Mouse (Mus musculus) myocyte (in vitro differentiated cells): ENCODE measurements at regions not wholly inside any gene's neighbourhood (a gene's known extent, or its start where the extent isn't known, plus 50 kb on each side); places are given as distances from the start of the nearest gene placed in this dataset.

ENCODE experiments used
- H3K27me3 ChIP-seq: one replicate; pipeline ENCODE4 v1.6.1; 2011; ENCODE audit not compliant: control insufficient read depth, insufficient read depth, insufficient read length
- H3K36me3 ChIP-seq: one replicate; pipeline ENCODE4 v1.6.1; 2011; ENCODE audit not compliant: control insufficient read depth, insufficient read depth
- H3K4me2 ChIP-seq: one replicate; pipeline ENCODE4 v1.6.1; 2011; ENCODE audit warnings: low read depth, control low read depth
- H3K4me3 ChIP-seq: one replicate; pipeline ENCODE4 v1.5.1; 2011; ENCODE audit warnings: mild to moderate bottlenecking, control low read depth, moderate library complexity
- H3K79me2 ChIP-seq: one replicate; pipeline ENCODE4 v1.6.1; 2011; ENCODE audit not compliant: control insufficient read depth, insufficient read depth
- H3ac ChIP-seq: one replicate; pipeline ENCODE4 v1.6.1; 2011; ENCODE audit not compliant: control insufficient read depth, insufficient read length
- CEBPB ChIP-seq: IDR thresholded peaks from 2 replicates; pipeline ENCODE4 v1.6.1; 2011; ENCODE audit warnings: mild to moderate bottlenecking, moderate library complexity; ENCODE audit not compliant: poor library complexity, insufficient read depth, severe bottlenecking
- E2F4 ChIP-seq: IDR thresholded peaks from one replicate; pipeline ENCODE4 v1.6.1; 2011; ENCODE audit warnings: mild to moderate bottlenecking, control low read depth, moderate library complexity; ENCODE audit not compliant: insufficient read depth
- MAX ChIP-seq: IDR thresholded peaks from one replicate; pipeline ENCODE4 v1.6.1; 2011; ENCODE audit warnings: low read depth, mild to moderate bottlenecking, control low read depth
- MYOD1 ChIP-seq, 3 experiments: IDR thresholded peaks; one replicate each; pipeline ENCODE4 v1.6.1; 2011; ENCODE audit warnings: control low read depth in 2 of 3, low read depth in 2 of 3, mild to moderate bottlenecking in 2 of 3, moderate library complexity in 1 of 3; ENCODE audit not compliant: insufficient read length in 2 of 3, control insufficient read depth in 1 of 3
- MYOG ChIP-seq, 3 experiments: IDR thresholded peaks; one replicate each; pipeline ENCODE4 v1.6.1; 2011; ENCODE audit warnings: control low read depth in 2 of 3, low read depth in 2 of 3, mild to moderate bottlenecking in 2 of 3; ENCODE audit not compliant: insufficient read length in 2 of 3, control insufficient read depth in 1 of 3, insufficient read depth in 1 of 3
- POLR2A ChIP-seq: IDR thresholded peaks from one replicate; pipeline ENCODE4 v1.6.1; 2011; ENCODE audit warnings: low read depth, mild to moderate bottlenecking, control low read depth, moderate library complexity; ENCODE audit not compliant: insufficient read length
- POLR2AphosphoS2 ChIP-seq: IDR thresholded peaks from one replicate; pipeline ENCODE4 v1.6.1; 2011; ENCODE audit warnings: low read depth, control low read depth; ENCODE audit not compliant: insufficient read length
- REST ChIP-seq: IDR thresholded peaks from one replicate; pipeline ENCODE4 v1.6.1; 2011; ENCODE audit warnings: mild to moderate bottlenecking, control low read depth, moderate library complexity; ENCODE audit not compliant: insufficient read depth, insufficient read length
- SRF ChIP-seq: IDR thresholded peaks from one replicate; pipeline ENCODE4 v1.6.1; 2011; ENCODE audit warnings: low read depth; ENCODE audit not compliant: control insufficient read depth, insufficient read length
- TCF12 ChIP-seq: IDR thresholded peaks from one replicate; pipeline ENCODE4 v1.6.1; 2011; ENCODE audit warnings: mild to moderate bottlenecking, control low read depth; ENCODE audit not compliant: poor library complexity, insufficient read depth, severe bottlenecking
- TCF3 ChIP-seq: IDR thresholded peaks from one replicate; pipeline ENCODE4 v1.6.1; 2011; ENCODE audit warnings: low read depth, control low read depth; ENCODE audit not compliant: insufficient read length
- USF1 ChIP-seq: IDR thresholded peaks from one replicate; pipeline ENCODE4 v1.6.1; 2011; ENCODE audit warnings: low read depth, mild to moderate bottlenecking, control low read depth, moderate library complexity

DNA sequence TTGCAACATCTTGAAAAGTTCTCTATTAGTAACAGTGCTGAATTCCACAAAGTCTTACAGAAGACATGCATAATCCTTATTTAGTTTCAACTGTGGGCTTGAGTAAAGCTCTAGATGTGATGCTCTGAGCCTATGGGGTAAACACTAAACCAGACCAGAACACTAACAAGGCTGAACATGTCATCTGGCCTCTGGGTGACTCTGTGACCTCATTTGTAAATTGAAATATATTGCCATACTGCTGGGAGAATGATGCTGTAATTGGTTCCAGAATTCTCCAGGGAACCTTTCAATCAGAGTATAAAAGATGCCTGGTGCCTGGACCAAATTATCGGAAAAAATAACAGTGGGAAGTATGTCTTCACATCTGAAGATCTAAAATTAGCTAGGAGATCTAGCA lies 309.9 kb upstream of the Megf9 start:
- H3K4me2 ChIP-seq, result no peak overlapping the region
- no peaks in the 10 kb centered on the region for H3K79me2 ChIP-seq
- no peak overlapping the region for H3ac ChIP-seq
- H3K36me3 ChIP-seq, result no peaks in the 10 kb centered on the region
- no peak for TF ChIP-seq REST
- no peak for TF ChIP-seq MYOG (IDR thresholded peaks at IDR 0.05; ENCODE audit: control insufficient read depth in 1 of 3, insufficient read depth in 1 of 3, insufficient read length in 2 of 3, low read depth in 2 of 3)
- no peak for TF ChIP-seq POLR2A
- H3K4me3 ChIP-seq, result no peak overlapping the region
- H3K27me3 ChIP-seq, result no peaks in the 10 kb centered on the region

DNA sequence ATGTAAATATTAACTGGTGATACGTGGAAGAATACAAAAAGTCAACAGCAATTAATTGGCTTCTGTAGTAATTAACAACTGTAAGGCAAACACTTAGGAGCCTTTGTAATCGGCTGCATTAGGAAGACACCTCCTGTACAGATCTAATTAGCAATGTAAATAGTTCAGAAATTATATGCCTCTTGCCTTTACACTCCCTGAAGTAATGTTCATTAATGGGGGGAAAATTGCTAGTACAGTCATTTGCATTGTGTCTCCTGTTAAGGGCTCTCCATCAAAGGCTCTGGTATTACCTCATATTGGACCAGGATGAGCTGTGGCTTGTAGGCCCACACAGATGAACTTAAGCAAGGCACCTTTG lies 276.1 kb upstream of the Megf9 start:
- no peaks in the 10 kb centered on the region for H3K79me2 ChIP-seq
- no peaks in the 10 kb centered on the region for H3K27me3 ChIP-seq
- no peak for TF ChIP-seq POLR2AphosphoS2
- TF ChIP-seq REST, result no peak
- TF ChIP-seq CEBPB, result no peak
- no peak for TF ChIP-seq MYOG (IDR thresholded peaks at IDR 0.05; ENCODE audit: control insufficient read depth in 1 of 3, insufficient read depth in 1 of 3, insufficient read length in 2 of 3, low read depth in 2 of 3)
- no peak for TF ChIP-seq POLR2A
- no peak for TF ChIP-seq TCF12
- no peak for TF ChIP-seq SRF
- no peak for TF ChIP-seq TCF3
- TF ChIP-seq MAX, result no peak
- TF ChIP-seq USF1, result no peak
- no peak for TF ChIP-seq E2F4
- TF ChIP-seq MYOD1 (IDR thresholded peaks at IDR 0.05; ENCODE audit: control insufficient read depth in 1 of 3, insufficient read length in 2 of 3, low read depth in 2 of 3), result no peak
- H3K4me3 ChIP-seq, result no peak overlapping the region
- H3K36me3 ChIP-seq, result no peaks in the 10 kb centered on the region
- H3ac ChIP-seq, result no peak overlapping the region
- H3K4me2 ChIP-seq, result no peak overlapping the region

DNA sequence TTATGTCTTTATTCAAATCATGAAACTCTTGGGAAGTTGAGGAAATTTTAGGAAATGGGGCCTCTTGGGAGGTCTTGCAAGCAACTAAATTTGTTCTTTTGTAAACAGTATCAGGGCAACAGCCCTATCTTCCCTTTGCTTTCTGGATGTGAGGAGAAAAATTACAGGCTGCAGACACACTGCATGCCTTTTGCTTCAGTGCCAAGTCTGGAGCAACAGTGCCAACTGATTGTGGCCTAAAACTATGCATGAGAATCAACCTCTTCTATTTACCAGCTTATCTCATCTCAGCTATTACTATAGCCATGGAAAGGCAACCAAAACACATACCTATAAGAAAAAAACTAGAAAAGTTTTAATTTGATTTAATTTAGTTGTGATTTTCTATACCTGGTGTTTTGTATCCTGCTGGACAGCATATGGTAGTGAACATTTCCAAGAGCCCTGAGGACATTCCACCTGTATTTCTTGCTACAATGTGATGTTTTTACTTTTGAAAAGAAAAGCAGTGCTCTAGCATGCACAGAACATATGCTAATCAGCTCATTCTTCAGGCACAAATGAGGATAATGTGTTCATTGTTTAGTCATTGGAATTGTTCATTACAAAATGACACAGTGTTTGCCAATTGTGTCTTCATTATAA lies 275.6 kb upstream of the Megf9 start:
- Histone ChIP-seq H3K4me2 (no peak overlapping the region), H3ac (no peak overlapping the region), H3K79me2 (no peaks in the 10 kb centered on the region)

DNA sequence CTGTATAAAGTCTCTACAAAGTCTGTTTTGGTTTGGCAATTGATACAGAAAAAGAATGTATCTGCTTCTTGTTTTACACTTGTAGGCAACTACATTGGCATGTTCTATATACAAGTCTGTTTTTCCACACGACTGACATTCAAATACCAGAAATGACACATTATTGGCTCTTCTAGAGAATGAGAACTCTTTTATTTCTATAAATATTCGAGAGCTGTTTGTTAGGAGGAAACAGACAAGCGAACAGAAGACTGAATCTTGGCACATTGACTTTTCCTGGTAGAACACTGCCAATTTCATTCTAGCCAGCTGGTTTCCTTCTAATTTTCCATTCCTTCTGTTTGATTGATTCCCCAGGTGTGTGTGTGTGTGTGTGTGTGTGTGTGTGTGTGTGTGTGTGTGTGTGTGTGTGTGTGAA lies 270.1 kb upstream of the Megf9 start:
- no peak overlapping the region for H3K4me3 ChIP-seq
- no peak for TF ChIP-seq E2F4
- TF ChIP-seq SRF, result no peak
- no peak for TF ChIP-seq POLR2A
- no peak for TF ChIP-seq CEBPB
- TF ChIP-seq POLR2AphosphoS2, result no peak
- TF ChIP-seq MYOG (IDR thresholded peaks at IDR 0.05; ENCODE audit: control insufficient read depth in 1 of 3, insufficient read depth in 1 of 3, insufficient read length in 2 of 3, low read depth in 2 of 3), result no peak
- no peak for TF ChIP-seq MYOD1 (IDR thresholded peaks at IDR 0.05; ENCODE audit: control insufficient read depth in 1 of 3, insufficient read length in 2 of 3, low read depth in 2 of 3)
- no peak for TF ChIP-seq TCF3
- no peak for TF ChIP-seq TCF12
- no peaks in the 10 kb centered on the region for H3K27me3 ChIP-seq
- H3ac ChIP-seq, result no peak overlapping the region
- H3K4me2 ChIP-seq, result no peak overlapping the region
- H3K36me3 ChIP-seq, result no peaks in the 10 kb centered on the region
- H3K79me2 ChIP-seq, result no peaks in the 10 kb centered on the region

More for the DNA sequence above, 275.6 kb upstream of the Megf9 start:
- TF ChIP-seq E2F4 (no peak), POLR2AphosphoS2 (no peak), TCF3 (no peak), USF1 (no peak), TCF12 (no peak), MYOG (IDR thresholded peaks at IDR 0.05; ENCODE audit: control insufficient read depth in 1 of 3, insufficient read depth in 1 of 3, insufficient read length in 2 of 3, low read depth in 2 of 3) (no peak), SRF (no peak), MAX (no peak), POLR2A (no peak), CEBPB (no peak), REST (no peak), MYOD1 (IDR thresholded peaks at IDR 0.05; ENCODE audit: control insufficient read depth in 1 of 3, insufficient read length in 2 of 3, low read depth in 2 of 3) (no peak)
- no peaks in the 10 kb centered on the region for H3K27me3 ChIP-seq
- no peaks in the 10 kb centered on the region for H3K36me3 ChIP-seq
- H3K4me3 ChIP-seq, result no peak overlapping the region

DNA sequence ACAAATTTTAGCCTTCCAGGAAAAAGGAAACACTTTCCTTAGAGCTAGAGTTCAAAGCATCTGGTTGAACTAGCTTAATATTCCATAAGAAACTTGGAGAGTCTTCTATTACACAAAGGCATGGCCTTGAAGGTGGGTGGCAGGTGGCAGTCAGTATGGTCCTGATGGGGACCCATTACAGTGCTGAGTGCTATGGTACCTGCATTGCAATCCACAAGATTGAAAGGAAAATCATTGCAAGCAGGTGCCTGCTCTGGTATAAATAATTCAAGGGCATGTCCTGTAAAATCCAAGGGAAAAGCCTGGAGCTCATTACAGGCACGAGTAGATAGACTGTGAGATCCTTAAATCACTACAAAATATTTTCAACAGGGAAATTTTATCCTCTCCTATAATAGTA lies 263.7 kb upstream of the Megf9 start:
- no peak for TF ChIP-seq TCF3
- no peak for TF ChIP-seq CEBPB
- no peak for TF ChIP-seq SRF
- no peak for TF ChIP-seq MAX
- no peak for TF ChIP-seq MYOG (IDR thresholded peaks at IDR 0.05; ENCODE audit: control insufficient read depth in 1 of 3, insufficient read depth in 1 of 3, insufficient read length in 2 of 3, low read depth in 2 of 3)
- H3K79me2 ChIP-seq, result no peaks in the 10 kb centered on the region

More for the DNA sequence above, 263.7 kb upstream of the Megf9 start:
- H3K4me3 ChIP-seq, result no peak overlapping the region
- H3K27me3 ChIP-seq, result no peaks in the 10 kb centered on the region
- no peak overlapping the region for H3K4me2 ChIP-seq
- no peak overlapping the region for H3ac ChIP-seq
- no peaks in the 10 kb centered on the region for H3K36me3 ChIP-seq
